Mouse (Mus musculus): ENCODE measurements around the gene Prpf38b. TPM values are rescaled to one million over a fixed set of nuclear protein-coding genes. Genes with fewer than 3 reads are reported as not detected.

Gene Prpf38b
- polyA plus RNA-seq, 1 experiment from 2014 or later = 71.4 TPM

GRCm38 (mm10) chr3:108933557-108933956 lies 22.0 kb upstream of the Prpf38b start:
- Histone ChIP-seq H3K27me3 (ENCODE audit: control insufficient read depth, insufficient read depth, low read length) (no peaks in the 10 kb centered on the region), H3K4me2 (ENCODE audit: low read depth, low read length, severe bottlenecking) (no peak overlapping the region), H3K9me3 (ENCODE audit: control insufficient read depth, low read length) (no peaks in the 10 kb centered on the region), H3K9ac (ENCODE audit: low read length) (no peak overlapping the region), H3K4me3 (ENCODE audit: low read depth, low read length) (no peak overlapping the region), H3K36me3 (ENCODE audit: control insufficient read depth, insufficient read depth, low read length) (no peaks in the 10 kb centered on the region), H3K27ac (ENCODE audit: low read depth, low read length) (no peak overlapping the region), H3K4me1 (replicated peaks; ENCODE audit: control insufficient read depth, insufficient read depth, low read length) (no peaks in the 10 kb centered on the region)
- no peak for ATAC-seq (replicated peaks; ENCODE audit: low FRiP score)
- 94% methylated on average over 6 of the region's 6 CpGs for WGBS
- DNase-seq (ENCODE audit: low spot score) = no peak

GRCm38 (mm10) chr3:108926308-108926707 lies 14.8 kb upstream of the Prpf38b start:
- DNase-seq (ENCODE audit: low spot score) (no peak), ATAC-seq (replicated peaks; ENCODE audit: low FRiP score) (no peak)
- Histone ChIP-seq H3K27me3 (ENCODE audit: control insufficient read depth, insufficient read depth, low read length) (no peaks in the 10 kb centered on the region), H3K4me2 (ENCODE audit: low read depth, low read length, severe bottlenecking) (no peak overlapping the region), H3K4me1 (replicated peaks; ENCODE audit: control insufficient read depth, insufficient read depth, low read length) (no peaks in the 10 kb centered on the region), H3K9me3 (ENCODE audit: control insufficient read depth, low read length) (no peaks in the 10 kb centered on the region), H3K9ac (ENCODE audit: low read length) (no peak overlapping the region), H3K36me3 (ENCODE audit: control insufficient read depth, insufficient read depth, low read length) (no peaks in the 10 kb centered on the region), H3K4me3 (ENCODE audit: low read depth, low read length) (no peak overlapping the region), H3K27ac (ENCODE audit: low read depth, low read length) (no peak overlapping the region)
- 76% methylated on average over 1 of the region's 1 CpGs for WGBS

- Histone ChIP-seq H3K4me3 (ENCODE audit: low read depth, low read length) (no peak overlapping the region), H3K27ac (ENCODE audit: low read depth, low read length) (no peak overlapping the region), H3K36me3 (ENCODE audit: control insufficient read depth, insufficient read depth, low read length) (no peaks in the 10 kb centered on the region), H3K4me2 (ENCODE audit: low read depth, low read length, severe bottlenecking) (no peak overlapping the region), H3K4me1 (replicated peaks; ENCODE audit: control insufficient read depth, insufficient read depth, low read length) (no peaks in the 10 kb centered on the region), H3K9me3 (ENCODE audit: control insufficient read depth, low read length) (no peaks in the 10 kb centered on the region), H3K27me3 (ENCODE audit: control insufficient read depth, insufficient read depth, low read length) (no peaks in the 10 kb centered on the region), H3K9ac (ENCODE audit: low read length) (no peak overlapping the region)
- WGBS = 86% methylated on average over 4 of the region's 4 CpGs
- DNase-seq (ENCODE audit: low spot score) (no peak), ATAC-seq (replicated peaks; ENCODE audit: low FRiP score) (no peak)
These were observed 14.2 kb upstream of the Prpf38b start for GRCm38 (mm10) chr3:108925677-108926076.

GRCm38 (mm10) chr3:108921822-108922221 lies 10.3 kb upstream of the Prpf38b start:
- no peak overlapping the region for H3K27ac ChIP-seq (ENCODE audit: low read depth, low read length)
- H3K9ac ChIP-seq (ENCODE audit: low read length) = no peak overlapping the region
- DNase-seq (ENCODE audit: low spot score) (no peak), ATAC-seq (replicated peaks; ENCODE audit: low FRiP score) (no peak)
- H3K4me1 ChIP-seq (replicated peaks; ENCODE audit: control insufficient read depth, insufficient read depth, low read length) = no peaks in the 10 kb centered on the region
- 90% methylated on average over 1 of the region's 1 CpGs for WGBS
- no peaks in the 10 kb centered on the region for H3K27me3 ChIP-seq (ENCODE audit: control insufficient read depth, insufficient read depth, low read length)
- H3K4me2 ChIP-seq (ENCODE audit: low read depth, low read length, severe bottlenecking) = no peak overlapping the region
- no peaks in the 10 kb centered on the region for H3K9me3 ChIP-seq (ENCODE audit: control insufficient read depth, low read length)
- H3K36me3 ChIP-seq (ENCODE audit: control insufficient read depth, insufficient read depth, low read length) = no peaks in the 10 kb centered on the region
- H3K4me3 ChIP-seq (ENCODE audit: low read depth, low read length) = no peak overlapping the region

GRCm38 (mm10) chr3:108920442-108921070 lies 9.0 kb upstream of the Prpf38b start:
- H3K4me1 ChIP-seq (replicated peaks; ENCODE audit: control insufficient read depth, insufficient read depth, low read length) = no peaks in the 10 kb centered on the region
- no peak overlapping the region for H3K4me3 ChIP-seq (ENCODE audit: low read depth, low read length)
- H3K9ac ChIP-seq (ENCODE audit: low read length) = no peak overlapping the region
- 87% methylated on average over 3 of the region's 3 CpGs for WGBS
- DNase-seq (ENCODE audit: low spot score) (no peak), ATAC-seq (replicated peaks; ENCODE audit: low FRiP score) (no peak)
- H3K9me3 ChIP-seq (ENCODE audit: control insufficient read depth, low read length) = no peaks in the 10 kb centered on the region
- H3K27me3 ChIP-seq (ENCODE audit: control insufficient read depth, insufficient read depth, low read length) = no peaks in the 10 kb centered on the region
- H3K27ac ChIP-seq (ENCODE audit: low read depth, low read length) = no peak overlapping the region
- H3K4me2 ChIP-seq (ENCODE audit: low read depth, low read length, severe bottlenecking) = no peak overlapping the region
- H3K36me3 ChIP-seq (ENCODE audit: control insufficient read depth, insufficient read depth, low read length) = no peaks in the 10 kb centered on the region

- no peaks in the 10 kb centered on the region for H3K27me3 ChIP-seq (ENCODE audit: control insufficient read depth, insufficient read depth, low read length)
- H3K9me3 ChIP-seq (ENCODE audit: control insufficient read depth, low read length) = no peaks in the 10 kb centered on the region
- H3K4me1 ChIP-seq (replicated peaks; ENCODE audit: control insufficient read depth, insufficient read depth, low read length) = no peaks in the 10 kb centered on the region
- no peak overlapping the region for H3K4me2 ChIP-seq (ENCODE audit: low read depth, low read length, severe bottlenecking)
- no peaks in the 10 kb centered on the region for H3K36me3 ChIP-seq (ENCODE audit: control insufficient read depth, insufficient read depth, low read length)
- no peak overlapping the region for H3K9ac ChIP-seq (ENCODE audit: low read length)
- DNase-seq (ENCODE audit: low spot score) = no peak
- 98% methylated on average over 1 of the region's 1 CpGs for whole genome bisulfite sequencing
- H3K4me3 ChIP-seq (ENCODE audit: low read depth, low read length) = no peak overlapping the region
- ATAC-seq (replicated peaks; ENCODE audit: low FRiP score) = no peak
- no peak overlapping the region for H3K27ac ChIP-seq (ENCODE audit: low read depth, low read length)
These were observed 7.3 kb upstream of the Prpf38b start for GRCm38 (mm10) chr3:108918852-108919251.

GRCm38 (mm10) chr3:108917986-108918385 lies 6.5 kb upstream of the Prpf38b start:
- H3K4me1 ChIP-seq (replicated peaks; ENCODE audit: control insufficient read depth, insufficient read depth, low read length) = no peaks in the 10 kb centered on the region
- WGBS = 57% methylated on average over 3 of the region's 3 CpGs
- DNase-seq (ENCODE audit: low spot score) (no peak), ATAC-seq (replicated peaks; ENCODE audit: low FRiP score) (no peak)
- no peak overlapping the region for H3K9ac ChIP-seq (ENCODE audit: low read length)
- no peaks in the 10 kb centered on the region for H3K9me3 ChIP-seq (ENCODE audit: control insufficient read depth, low read length)
- H3K27ac ChIP-seq (ENCODE audit: low read depth, low read length) = no peak overlapping the region
- H3K4me2 ChIP-seq (ENCODE audit: low read depth, low read length, severe bottlenecking) = no peak overlapping the region
- no peaks in the 10 kb centered on the region for H3K27me3 ChIP-seq (ENCODE audit: control insufficient read depth, insufficient read depth, low read length)
- no peak overlapping the region for H3K4me3 ChIP-seq (ENCODE audit: low read depth, low read length)
- H3K36me3 ChIP-seq (ENCODE audit: control insufficient read depth, insufficient read depth, low read length) = no peaks in the 10 kb centered on the region

- H3K4me1 ChIP-seq (replicated peaks; ENCODE audit: control insufficient read depth, insufficient read depth, low read length) = no peaks in the 10 kb centered on the region
- H3K27ac ChIP-seq (ENCODE audit: low read depth, low read length) = no peak overlapping the region
- 46% methylated on average over 4 of the region's 4 CpGs for WGBS
- H3K9ac ChIP-seq (ENCODE audit: low read length) = no peak overlapping the region
- ATAC-seq (replicated peaks; ENCODE audit: low FRiP score) (no peak), DNase-seq (ENCODE audit: low spot score) (no peak)
- H3K27me3 ChIP-seq (ENCODE audit: control insufficient read depth, insufficient read depth, low read length) = no peaks in the 10 kb centered on the region
- no peak overlapping the region for H3K4me3 ChIP-seq (ENCODE audit: low read depth, low read length)
- H3K4me2 ChIP-seq (ENCODE audit: low read depth, low read length, severe bottlenecking) = no peak overlapping the region
- no peaks in the 10 kb centered on the region for H3K36me3 ChIP-seq (ENCODE audit: control insufficient read depth, insufficient read depth, low read length)
- no peaks in the 10 kb centered on the region for H3K9me3 ChIP-seq (ENCODE audit: control insufficient read depth, low read length)
These were observed 5.3 kb upstream of the Prpf38b start for GRCm38 (mm10) chr3:108916857-108917256.

GRCm38 (mm10) chr3:108915999-108916398 lies 4.5 kb upstream of the Prpf38b start:
- no peak for ATAC-seq (replicated peaks; ENCODE audit: low FRiP score)

More at GRCm38 (mm10) chr3:108915999-108916398, 4.5 kb upstream of the Prpf38b start:
- 85% methylated on average over 1 of the region's 1 CpGs for WGBS
- DNase-seq (ENCODE audit: low spot score) = no peak
- Histone ChIP-seq H3K36me3 (ENCODE audit: control insufficient read depth, insufficient read depth, low read length) (no peaks in the 10 kb centered on the region), H3K27me3 (ENCODE audit: control insufficient read depth, insufficient read depth, low read length) (no peaks in the 10 kb centered on the region), H3K4me3 (ENCODE audit: low read depth, low read length) (no peak overlapping the region), H3K9ac (ENCODE audit: low read length) (no peak overlapping the region), H3K4me1 (replicated peaks; ENCODE audit: control insufficient read depth, insufficient read depth, low read length) (no peaks in the 10 kb centered on the region), H3K4me2 (ENCODE audit: low read depth, low read length, severe bottlenecking) (no peak overlapping the region), H3K9me3 (ENCODE audit: control insufficient read depth, low read length) (no peaks in the 10 kb centered on the region), H3K27ac (ENCODE audit: low read depth, low read length) (no peak overlapping the region)
